Mouse (Mus musculus): ENCODE measurements at regions not wholly inside any gene's neighbourhood (a gene's known extent, or its start where the extent isn't known, plus 50 kb on each side); places are given as distances from the start of the nearest gene placed in this dataset.

DNA sequence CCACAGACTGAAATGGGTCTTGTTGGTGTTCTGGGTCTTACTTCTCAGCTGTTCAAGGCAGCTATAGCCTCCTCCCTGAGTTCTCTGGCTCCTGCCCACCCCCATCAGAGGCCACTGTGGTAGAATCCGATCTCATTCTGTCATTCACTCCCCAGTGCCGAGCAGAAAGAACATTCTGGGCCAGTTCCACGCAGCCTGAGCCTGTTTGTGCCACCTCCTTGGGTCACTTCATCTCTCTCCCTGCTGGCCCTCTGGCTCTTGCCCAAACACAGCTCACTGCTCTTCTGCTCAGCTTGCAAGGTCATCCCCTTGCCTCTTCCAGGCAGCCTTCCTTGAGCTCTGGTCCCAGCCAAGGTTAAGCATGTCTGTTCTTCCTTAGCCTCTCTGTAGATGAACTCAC is 128.9 kb downstream of the Chst1 start:
- no peak for TF ChIP-seq ZNF384 (IDR thresholded peaks at IDR 0.05; ENCODE audit: low read depth, low read length)
- TF ChIP-seq CHD2 (IDR thresholded peaks at IDR 0.05; ENCODE audit: low read depth, low read length), result no peak
- TF ChIP-seq HCFC1 (IDR thresholded peaks at IDR 0.05; ENCODE audit: borderline replicate concordance, insufficient read depth, low read length), result no peak
- TF ChIP-seq MAFK (IDR thresholded peaks at IDR 0.05; ENCODE audit: insufficient read depth, low read depth, low read length), result no peak
- TF ChIP-seq ZC3H11A (IDR thresholded peaks at IDR 0.05; ENCODE audit: borderline replicate concordance, low read depth, low read length), result no peak
- Histone ChIP-seq H3K27ac (ENCODE audit: insufficient read depth, low read depth, low read length, poor library complexity, severe bottlenecking) (no peak overlapping the region), H3K36me3 (ENCODE audit: control insufficient read depth, insufficient read depth, low read length, poor library complexity, severe bottlenecking) (no peaks in the 10 kb centered on the region), H3K9ac (ENCODE audit: insufficient read depth, low read depth, low read length, poor library complexity, severe bottlenecking) (no peak overlapping the region), H3K4me3 (ENCODE audit: insufficient read depth in 1 of 2, low read depth in 1 of 2, low read length in 2 of 2, poor library complexity in 1 of 2, severe bottlenecking in 1 of 2) (no peak overlapping the region), H3K9me3 (ENCODE audit: control insufficient read depth, insufficient read depth, low read depth, low read length) (no peaks in the 10 kb centered on the region), H3K4me1 (ENCODE audit: control insufficient read depth in 2 of 2, insufficient read depth in 2 of 2, low read length in 2 of 2, poor library complexity in 1 of 2) (0 out of 4 replicates have a peak, but pooled peaks cover 0 to 3% of the 10 kb centered on the region in 2 experiments)
- in situ Hi-C loops (cut with MboI; ENCODE audit: low sequenced_read_pairs in 2 of 2, unreplicated experiment in 2 of 2), result no loop called here
- DNase-seq (ENCODE audit: low read depth, low spot score), result no peak

DNA sequence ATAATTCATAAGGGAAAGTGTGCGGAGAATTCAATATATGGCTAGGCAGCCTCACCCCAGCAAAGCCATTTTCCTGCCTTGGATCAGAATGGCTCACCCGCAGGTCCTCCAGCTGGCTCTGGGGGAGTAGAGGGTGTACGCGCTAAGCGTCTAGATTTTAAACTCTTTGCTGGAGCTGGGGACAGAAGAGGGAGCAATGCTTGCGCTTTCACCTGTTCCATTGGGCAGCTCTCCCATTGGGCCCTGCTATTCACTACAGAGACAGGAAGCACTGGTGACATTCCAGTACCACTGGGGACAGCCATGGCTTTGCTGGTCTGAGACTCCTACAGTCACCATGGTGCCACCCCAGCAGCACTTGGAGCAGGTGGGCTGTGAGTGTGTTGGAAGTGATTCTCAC is 130.9 kb downstream of the Chst1 start:
- in situ Hi-C loops (cut with MboI; ENCODE audit: low sequenced_read_pairs in 2 of 2, unreplicated experiment in 2 of 2), result no loop called here
- DNase-seq (ENCODE audit: low read depth, low spot score), result no peak
- TF ChIP-seq CHD2 (IDR thresholded peaks at IDR 0.05; ENCODE audit: low read depth, low read length), result no peak
- no peak for TF ChIP-seq HCFC1 (IDR thresholded peaks at IDR 0.05; ENCODE audit: borderline replicate concordance, insufficient read depth, low read length)
- no peak for TF ChIP-seq ZNF384 (IDR thresholded peaks at IDR 0.05; ENCODE audit: low read depth, low read length)
- no peak for TF ChIP-seq MAFK (IDR thresholded peaks at IDR 0.05; ENCODE audit: insufficient read depth, low read depth, low read length)
- TF ChIP-seq ZC3H11A (IDR thresholded peaks at IDR 0.05; ENCODE audit: borderline replicate concordance, low read depth, low read length), result no peak
- H3K4me3 ChIP-seq (ENCODE audit: insufficient read depth in 1 of 2, low read depth in 1 of 2, low read length in 2 of 2, poor library complexity in 1 of 2, severe bottlenecking in 1 of 2), result no peak overlapping the region
- H3K27ac ChIP-seq (ENCODE audit: insufficient read depth, low read depth, low read length, poor library complexity, severe bottlenecking), result no peak overlapping the region
- no peak overlapping the region for H3K9ac ChIP-seq (ENCODE audit: insufficient read depth, low read depth, low read length, poor library complexity, severe bottlenecking)
- no peaks in the 10 kb centered on the region for H3K9me3 ChIP-seq (ENCODE audit: control insufficient read depth, insufficient read depth, low read depth, low read length)
- H3K4me1 ChIP-seq (ENCODE audit: control insufficient read depth in 2 of 2, insufficient read depth in 2 of 2, low read length in 2 of 2, poor library complexity in 1 of 2), result 0 out of 4 replicates have a peak, but pooled peaks cover 0 to 3% of the 10 kb centered on the region in 2 experiments
- no peaks in the 10 kb centered on the region for H3K36me3 ChIP-seq (ENCODE audit: control insufficient read depth, insufficient read depth, low read length, poor library complexity, severe bottlenecking)

DNA sequence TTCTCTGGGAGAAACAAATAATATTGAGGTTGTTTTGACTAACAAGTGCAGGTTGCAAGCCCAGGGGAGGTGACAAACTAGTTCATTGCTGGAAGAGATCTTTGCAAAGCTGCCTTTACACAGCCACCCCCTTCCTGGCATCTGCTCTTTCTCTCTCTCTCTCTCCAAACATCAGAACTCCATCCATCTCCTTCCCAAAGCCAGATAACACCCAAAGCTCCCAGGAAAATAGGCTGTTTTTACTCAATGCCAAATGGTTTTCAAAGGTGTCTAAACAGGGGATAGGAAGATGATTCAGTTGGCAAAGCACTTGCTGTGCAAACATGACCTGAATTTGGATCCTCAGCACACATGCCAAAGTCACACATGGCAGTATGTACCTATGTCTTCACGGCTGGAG is 133.9 kb downstream of the Chst1 start:
- TF ChIP-seq ZNF384 (IDR thresholded peaks at IDR 0.05; ENCODE audit: low read depth, low read length) (no peak), CHD2 (IDR thresholded peaks at IDR 0.05; ENCODE audit: low read depth, low read length) (no peak), ZC3H11A (IDR thresholded peaks at IDR 0.05; ENCODE audit: borderline replicate concordance, low read depth, low read length) (no peak), HCFC1 (IDR thresholded peaks at IDR 0.05; ENCODE audit: borderline replicate concordance, insufficient read depth, low read length) (no peak)
- Histone ChIP-seq H3K4me1 (ENCODE audit: control insufficient read depth in 2 of 2, insufficient read depth in 2 of 2, low read length in 2 of 2, poor library complexity in 1 of 2) (0 out of 4 replicates have a peak, but pooled peaks cover 0 to 3% of the 10 kb centered on the region in 2 experiments), H3K9me3 (ENCODE audit: control insufficient read depth, insufficient read depth, low read depth, low read length) (no peaks in the 10 kb centered on the region), H3K4me3 (ENCODE audit: insufficient read depth in 1 of 2, low read depth in 1 of 2, low read length in 2 of 2, poor library complexity in 1 of 2, severe bottlenecking in 1 of 2) (no peak overlapping the region), H3K36me3 (ENCODE audit: control insufficient read depth, insufficient read depth, low read length, poor library complexity, severe bottlenecking) (no peaks in the 10 kb centered on the region), H3K9ac (ENCODE audit: insufficient read depth, low read depth, low read length, poor library complexity, severe bottlenecking) (no peak overlapping the region), H3K27ac (ENCODE audit: insufficient read depth, low read depth, low read length, poor library complexity, severe bottlenecking) (no peak overlapping the region)
- no peak for DNase-seq (ENCODE audit: low read depth, low spot score)
- in situ Hi-C loops (cut with MboI; ENCODE audit: low sequenced_read_pairs in 2 of 2, unreplicated experiment in 2 of 2), result no loop called here

DNA sequence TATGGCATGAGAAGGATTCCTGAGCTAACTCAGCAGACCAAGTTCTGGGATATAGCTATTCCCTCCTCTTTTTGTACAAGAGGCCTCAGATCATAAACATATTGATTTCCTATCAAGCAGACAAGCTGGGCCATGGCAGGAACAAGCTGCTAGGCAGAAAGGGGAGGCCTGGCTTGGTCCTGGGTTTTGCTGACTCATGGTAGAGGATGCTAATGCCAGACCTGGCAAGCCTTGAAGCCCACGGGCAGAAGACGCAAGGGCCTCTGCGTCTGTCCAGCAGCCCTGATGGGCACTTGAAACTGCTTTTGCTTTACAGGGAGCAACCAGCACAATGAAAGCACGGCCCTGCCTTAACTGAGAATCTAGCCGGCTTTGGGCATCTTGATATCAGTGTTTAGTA is 136.3 kb downstream of the Chst1 start:
- in situ Hi-C loops (cut with MboI; ENCODE audit: low sequenced_read_pairs in 2 of 2, unreplicated experiment in 2 of 2), result no loop called here
- no peaks in the 10 kb centered on the region for H3K36me3 ChIP-seq (ENCODE audit: control insufficient read depth, insufficient read depth, low read length, poor library complexity, severe bottlenecking)
- H3K9me3 ChIP-seq (ENCODE audit: control insufficient read depth, insufficient read depth, low read depth, low read length), result no peaks in the 10 kb centered on the region
- no peak for TF ChIP-seq ZC3H11A (IDR thresholded peaks at IDR 0.05; ENCODE audit: borderline replicate concordance, low read depth, low read length)
- no peak for TF ChIP-seq ZNF384 (IDR thresholded peaks at IDR 0.05; ENCODE audit: low read depth, low read length)
- 0 out of 2 replicates have a peak, but pooled peaks have one; percentile 41 for TF ChIP-seq MAFK (IDR thresholded peaks at IDR 0.05; ENCODE audit: insufficient read depth, low read depth, low read length)
- TF ChIP-seq HCFC1 (IDR thresholded peaks at IDR 0.05; ENCODE audit: borderline replicate concordance, insufficient read depth, low read length), result no peak
- H3K4me3 ChIP-seq (ENCODE audit: insufficient read depth in 1 of 2, low read depth in 1 of 2, low read length in 2 of 2, poor library complexity in 1 of 2, severe bottlenecking in 1 of 2), result no peak overlapping the region
- no peak overlapping the region for H3K9ac ChIP-seq (ENCODE audit: insufficient read depth, low read depth, low read length, poor library complexity, severe bottlenecking)
- 0 out of 4 replicates have a peak, but pooled peaks cover 0 to 3% of the 10 kb centered on the region in 2 experiments for H3K4me1 ChIP-seq (ENCODE audit: control insufficient read depth in 2 of 2, insufficient read depth in 2 of 2, low read length in 2 of 2, poor library complexity in 1 of 2)
- H3K27ac ChIP-seq (ENCODE audit: insufficient read depth, low read depth, low read length, poor library complexity, severe bottlenecking), result no peak overlapping the region
- no peak for DNase-seq (ENCODE audit: low read depth, low spot score)

DNA sequence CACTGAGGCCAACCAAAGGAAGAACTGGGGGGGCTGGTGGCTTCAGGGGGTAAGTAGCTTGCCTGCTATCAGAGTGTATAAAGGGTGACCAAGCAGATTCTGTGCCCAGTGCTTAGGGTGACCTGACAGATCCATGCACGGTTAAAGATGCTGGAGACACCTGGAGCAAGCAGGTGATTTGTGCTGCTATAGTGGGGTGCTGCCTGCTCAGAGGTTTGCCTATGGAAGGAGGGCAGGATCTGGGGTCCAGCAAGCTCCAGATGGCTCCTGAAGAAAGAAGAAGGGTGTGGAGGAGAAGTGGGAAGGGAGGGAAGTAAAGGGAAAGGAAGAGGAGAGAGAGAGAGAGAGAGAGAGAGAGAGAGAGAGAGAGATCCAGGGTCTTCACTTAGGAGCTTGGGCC is 137.8 kb downstream of the Chst1 start:
- no peaks in the 10 kb centered on the region for H3K9me3 ChIP-seq (ENCODE audit: control insufficient read depth, insufficient read depth, low read depth, low read length)
- H3K4me1 ChIP-seq (ENCODE audit: control insufficient read depth in 2 of 2, insufficient read depth in 2 of 2, low read length in 2 of 2, poor library complexity in 1 of 2), result peaks cover 3 to 5% of the 10 kb centered on the region in 2 experiments; a peak in 1 of 4 replicates
- no peak overlapping the region for H3K27ac ChIP-seq (ENCODE audit: insufficient read depth, low read depth, low read length, poor library complexity, severe bottlenecking)
- no peaks in the 10 kb centered on the region for H3K36me3 ChIP-seq (ENCODE audit: control insufficient read depth, insufficient read depth, low read length, poor library complexity, severe bottlenecking)
- no peak overlapping the region for H3K4me3 ChIP-seq (ENCODE audit: insufficient read depth in 1 of 2, low read depth in 1 of 2, low read length in 2 of 2, poor library complexity in 1 of 2, severe bottlenecking in 1 of 2)
- DNase-seq (ENCODE audit: low read depth, low spot score), result no peak
- no peak for TF ChIP-seq MAFK (IDR thresholded peaks at IDR 0.05; ENCODE audit: insufficient read depth, low read depth, low read length)
- no peak for TF ChIP-seq ZC3H11A (IDR thresholded peaks at IDR 0.05; ENCODE audit: borderline replicate concordance, low read depth, low read length)
- TF ChIP-seq CHD2 (IDR thresholded peaks at IDR 0.05; ENCODE audit: low read depth, low read length), result no peak
- no peak for TF ChIP-seq HCFC1 (IDR thresholded peaks at IDR 0.05; ENCODE audit: borderline replicate concordance, insufficient read depth, low read length)
- TF ChIP-seq ZNF384 (IDR thresholded peaks at IDR 0.05; ENCODE audit: low read depth, low read length), result no peak
- in situ Hi-C loops (cut with MboI; ENCODE audit: low sequenced_read_pairs in 2 of 2, unreplicated experiment in 2 of 2), result no loop called here
- H3K9ac ChIP-seq (ENCODE audit: insufficient read depth, low read depth, low read length, poor library complexity, severe bottlenecking), result no peak overlapping the region

Measured in ES-E14 (cell line).